Mouse (Mus musculus) brain, embryonic 14.5 days (tissue): Measurements from ENCODE around the gene Ofd1. TPM values are rescaled to one million over a fixed set of nuclear protein-coding genes. Genes with fewer than 3 reads are reported as not detected.
A peak's percentile ranks its signal among the peaks of the same experiment; 100 is the strongest.

Experiments used
- DNase-seq: peaks from one replicate; pipeline ENCODE4 v3.0.0-alpha.2; 2011; ENCODE audit warnings: low read depth
- CTCF ChIP-seq: fragments of 200-500 bp; IDR thresholded peaks from 2 replicates; pipeline ENCODE4 v1.5.1; 2012; ENCODE audit warnings: inconsistent platforms, mild to moderate bottlenecking, moderate library complexity, borderline replicate concordance; ENCODE audit not compliant: insufficient read depth, insufficient read length; ENCODE audit errors: extremely low read depth
- POLR2A ChIP-seq: fragments of 200-500 bp; IDR thresholded peaks from 2 replicates; pipeline ENCODE4 v1.6.1; 2012; ENCODE audit warnings: mild to moderate bottlenecking, inconsistent platforms, borderline replicate concordance; ENCODE audit not compliant: poor library complexity, insufficient read depth, insufficient read length, severe bottlenecking; ENCODE audit errors: extremely low read depth
- polyA plus RNA-seq: library from polyadenylated mRNA; depleted of rRNA; stranded (reverse); fragments of >200 nt; gene quantifications from 2 replicates; pipeline ENCODE4 v1.2.3, GENCODE M21; 2012

The Ofd1 gene
- polyA plus RNA-seq, 1 experiment: 6.9 TPM

DNA sequence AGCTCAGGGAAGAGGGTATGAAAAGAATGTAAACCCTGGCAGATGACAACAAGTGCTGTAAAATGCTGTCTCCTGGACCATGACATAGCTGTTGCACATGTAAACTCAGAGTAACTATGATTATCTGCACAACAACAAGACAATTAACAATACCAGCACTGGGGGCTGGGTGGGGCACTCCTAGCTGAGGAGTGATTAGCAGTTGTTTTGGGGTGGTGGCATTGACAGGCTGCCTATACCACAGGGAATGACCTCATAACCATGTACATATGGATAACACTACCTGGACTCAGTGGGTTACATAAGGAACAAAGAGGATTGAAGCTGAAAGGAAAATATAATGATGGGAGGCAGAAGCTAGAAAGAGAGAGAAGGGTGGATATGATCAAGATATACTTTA is 32.6 kb downstream of the Ofd1 start:
- TF ChIP-seq POLR2A: no peak
- TF ChIP-seq CTCF: no peak
- DNase-seq: no peak

DNA sequence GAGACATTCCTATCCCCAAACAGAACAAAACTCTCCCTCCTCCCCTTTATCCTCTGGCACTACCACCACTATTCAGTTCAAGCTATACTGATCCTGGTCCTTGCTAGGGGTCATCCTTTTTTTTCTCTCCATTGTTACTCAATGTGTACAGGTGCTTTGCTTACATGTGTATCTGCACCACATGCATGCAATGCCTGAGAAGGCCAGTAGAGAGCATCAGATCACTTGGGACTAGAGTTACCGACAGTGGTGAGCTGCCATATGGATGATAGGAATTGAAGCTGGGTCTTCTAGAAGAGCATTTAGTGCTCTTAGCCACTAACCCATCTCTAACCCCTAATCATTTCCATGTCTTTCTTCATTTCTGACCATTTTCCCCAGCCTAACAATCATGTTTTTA is 46.8 kb downstream of the Ofd1 start:
- DNase-seq: no peak
- TF ChIP-seq POLR2A (no peak), CTCF (peak; percentile 19; the same call in 1 of the 2 replicates)

DNA sequence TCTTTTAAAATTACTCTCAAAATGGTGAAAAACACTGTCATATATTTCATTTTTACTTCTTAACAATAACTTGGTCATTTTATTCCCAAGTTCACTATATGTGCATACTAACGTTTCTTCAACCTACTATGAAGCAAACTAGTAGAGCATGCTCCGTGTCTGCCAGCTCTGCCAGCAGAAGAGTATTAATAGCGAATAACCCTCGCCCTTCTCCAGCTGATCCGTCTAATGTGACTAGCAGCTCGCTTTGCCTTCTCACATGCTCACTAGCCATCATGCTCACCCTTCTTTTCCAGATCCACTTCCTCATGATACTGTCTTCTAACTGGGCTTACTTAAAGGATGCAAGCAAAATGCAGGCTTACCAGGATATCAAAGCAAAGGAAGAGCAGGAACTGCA is 53.8 kb downstream of the Ofd1 start:
- TF ChIP-seq CTCF: no peak
- TF ChIP-seq POLR2A: no peak
- DNase-seq: no peak

DNA sequence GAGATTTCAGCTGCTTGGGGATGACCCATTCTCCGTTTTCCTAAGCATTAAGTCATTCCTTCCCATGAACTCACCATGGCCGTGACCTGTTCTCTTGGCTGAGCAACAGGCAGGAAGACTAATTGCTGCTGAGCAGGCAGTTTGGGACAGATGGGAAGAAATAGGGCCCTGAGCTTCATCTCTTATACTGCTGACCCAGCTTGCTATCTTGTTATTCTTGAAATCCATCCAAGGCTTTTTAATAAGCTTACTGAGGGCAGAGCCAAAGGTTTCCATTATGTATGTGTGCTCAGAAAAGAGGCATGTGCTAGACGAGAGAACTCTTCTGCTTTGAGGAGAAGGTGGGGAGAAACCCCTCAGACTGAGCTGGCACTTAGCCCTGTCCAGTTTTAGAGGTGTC is 55.6 kb downstream of the Ofd1 start:
- TF ChIP-seq CTCF: no peak
- peak; percentile 32 for DNase-seq

- no peak for TF ChIP-seq POLR2A
- no peak for TF ChIP-seq CTCF
- no peak for DNase-seq
These were observed 56.9 kb downstream of the Ofd1 start for GRCm38 (mm10) chrX:166383606-166384005.

- no peak for DNase-seq
- TF ChIP-seq POLR2A (no peak), CTCF (no peak)
These were observed 61.9 kb downstream of the Ofd1 start for GRCm38 (mm10) chrX:166378652-166379051.

GRCm38 (mm10) chrX:166376681-166377328 is 63.7 kb downstream of the Ofd1 start:
- TF ChIP-seq CTCF (no peak), POLR2A (no peak)
- DNase-seq: no peak

DNA sequence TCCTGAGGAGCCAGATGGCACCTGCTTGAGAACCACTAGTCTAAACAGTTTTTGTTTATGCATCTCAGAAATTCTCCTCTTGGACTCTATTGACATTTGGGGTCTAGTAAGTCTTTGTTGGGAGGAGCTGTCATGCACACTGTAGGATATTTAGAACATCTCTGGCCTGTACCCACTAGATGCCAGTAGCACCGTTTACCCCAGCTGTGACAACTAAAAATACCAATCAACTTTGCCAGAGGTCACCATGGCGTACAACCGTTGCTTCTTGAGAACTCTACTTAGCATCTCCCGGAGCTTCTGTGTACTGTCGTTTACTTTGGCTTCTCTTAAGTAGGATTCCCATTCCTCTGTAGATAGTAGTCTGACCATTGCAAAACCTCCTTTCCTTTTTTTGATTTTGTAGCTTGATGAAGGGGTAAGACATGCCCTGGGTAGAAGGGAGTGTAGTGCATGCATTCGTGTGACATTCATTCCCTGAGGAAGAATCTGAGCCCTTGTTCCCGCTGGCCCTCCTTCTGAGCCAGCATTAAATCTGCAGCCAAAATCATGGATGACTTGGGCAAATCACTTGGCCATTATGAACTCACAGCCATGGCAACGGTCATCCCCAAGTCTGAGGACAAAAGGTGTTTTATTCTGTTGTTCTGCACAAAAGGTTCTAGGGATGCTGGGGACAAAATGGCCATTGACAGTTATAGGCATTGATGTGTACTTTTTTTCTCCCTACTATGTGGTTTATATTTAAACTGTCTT is 74.9 kb downstream of the Ofd1 start:
- DNase-seq: peak; percentile 42

GRCm38 (mm10) chrX:166360455-166360854 is 80.0 kb downstream of the Ofd1 start:
- TF ChIP-seq POLR2A (no peak), CTCF (no peak)
- DNase-seq: no peak

More for the DNA sequence above, 74.9 kb downstream of the Ofd1 start:
- TF ChIP-seq POLR2A: no peak
- TF ChIP-seq CTCF: no peak

DNA sequence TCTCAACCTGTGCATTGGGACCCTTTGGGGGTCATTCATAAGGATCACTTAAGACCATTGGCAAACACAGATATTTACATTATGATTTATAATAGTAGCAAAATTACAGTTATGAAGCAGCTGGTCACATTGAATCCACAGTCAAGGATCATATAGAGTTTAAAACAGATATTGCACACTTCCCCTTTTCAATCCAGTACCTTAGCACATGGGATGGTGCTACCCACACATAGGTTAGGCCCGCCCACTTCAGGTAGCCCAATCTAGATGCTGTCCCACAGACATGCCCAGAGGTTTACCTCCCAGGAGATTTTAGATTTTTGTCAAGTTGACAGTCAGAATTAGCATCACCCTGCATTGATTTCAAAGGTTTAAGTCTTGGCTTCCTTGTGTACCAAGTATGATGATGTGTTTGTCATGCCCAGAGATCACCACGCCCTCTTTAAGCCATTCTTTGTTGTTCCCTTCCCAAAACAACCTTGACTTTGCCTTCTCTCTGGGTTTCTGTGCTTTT is 80.5 kb downstream of the Ofd1 start:
- DNase-seq: no peak
- TF ChIP-seq POLR2A (no peak), CTCF (no peak)

DNA sequence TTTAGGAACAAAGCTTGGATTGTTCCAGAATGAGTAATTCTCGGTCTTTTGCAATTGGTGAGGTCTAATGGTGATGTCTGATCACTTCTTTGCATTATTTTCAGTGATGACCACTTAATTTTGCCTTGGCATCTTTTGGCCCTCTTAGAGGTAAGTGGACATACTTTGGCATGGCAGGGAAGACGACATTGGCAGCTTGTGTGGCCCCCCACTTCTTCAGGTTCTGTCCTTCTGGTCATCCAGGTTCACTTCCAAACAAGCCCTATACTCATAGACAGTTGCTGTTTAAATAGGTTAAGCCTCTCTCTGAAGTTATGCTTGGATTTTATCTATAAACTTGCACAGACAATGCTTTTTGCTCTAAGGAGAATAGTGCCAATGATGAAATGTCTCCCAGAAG is 81.5 kb downstream of the Ofd1 start:
- TF ChIP-seq CTCF (no peak), POLR2A (no peak)
- DNase-seq: no peak

- DNase-seq: no peak
- TF ChIP-seq POLR2A: no peak
- TF ChIP-seq CTCF: no peak
These were observed 84.2 kb downstream of the Ofd1 start for GRCm38 (mm10) chrX:166356276-166356675.
